Mouse (Mus musculus): ENCODE results near the gene Nup210l.

Gene Nup210l

GRCm38 (mm10) chr3:90103938-90104337 lies at the start of gene Nup210l:
TSS of gene Nup210l (plus strand) at chr3:90104132.
- no peak for DNase-seq (ENCODE audit: low spot score)

- DNase-seq (ENCODE audit: low spot score) = no peak
These were observed 42.4 kb upstream of the Nup210l start for GRCm38 (mm10) chr3:90061549-90061948.

- no peak for DNase-seq (ENCODE audit: low spot score)
These were observed 41.4 kb upstream of the Nup210l start for GRCm38 (mm10) chr3:90062539-90062938.

GRCm38 (mm10) chr3:90064383-90064782 lies 39.5 kb upstream of the Nup210l start:
- no peak for DNase-seq (ENCODE audit: low spot score)

- no peak for DNase-seq (ENCODE audit: low spot score)
These were observed 38.4 kb upstream of the Nup210l start for GRCm38 (mm10) chr3:90065553-90065952.

GRCm38 (mm10) chr3:90067851-90068250 lies 36.1 kb upstream of the Nup210l start:
- DNase-seq (ENCODE audit: low spot score) = no peak

- DNase-seq (ENCODE audit: low spot score) = no peak
These were observed 34.2 kb upstream of the Nup210l start for GRCm38 (mm10) chr3:90069688-90070087.

- DNase-seq (ENCODE audit: low spot score) = no peak
These were observed 31.6 kb upstream of the Nup210l start, which contains the start of gene Tpm3 for GRCm38 (mm10) chr3:90072294-90072693. TSS of gene Tpm3 (plus strand) at chr3:90072649.

GRCm38 (mm10) chr3:90076921-90077716 lies 26.8 kb upstream of the Nup210l start:
- peak; percentile 68 for DNase-seq (ENCODE audit: low spot score)

GRCm38 (mm10) chr3:90078224-90078623 lies 25.7 kb upstream of the Nup210l start:
- DNase-seq (ENCODE audit: low spot score) = no peak

- DNase-seq (ENCODE audit: low spot score) = peak; percentile 83
These were observed 24.7 kb upstream of the Nup210l start for GRCm38 (mm10) chr3:90079133-90079762.

- DNase-seq (ENCODE audit: low spot score) = no peak
These were observed 24.0 kb upstream of the Nup210l start for GRCm38 (mm10) chr3:90079763-90080497.

- DNase-seq (ENCODE audit: low spot score) = no peak
These were observed 23.5 kb upstream of the Nup210l start for GRCm38 (mm10) chr3:90080498-90080863.

- no peak for DNase-seq (ENCODE audit: low spot score)
These were observed 22.3 kb upstream of the Nup210l start for GRCm38 (mm10) chr3:90081365-90082240.

- DNase-seq (ENCODE audit: low spot score) = no peak
These were observed 20.9 kb upstream of the Nup210l start for GRCm38 (mm10) chr3:90083034-90083433.

GRCm38 (mm10) chr3:90083698-90084324 lies 20.1 kb upstream of the Nup210l start:
- peak; percentile 59 for DNase-seq (ENCODE audit: low spot score)

GRCm38 (mm10) chr3:90084790-90085189 lies 19.1 kb upstream of the Nup210l start:
- no peak for DNase-seq (ENCODE audit: low spot score)

- DNase-seq (ENCODE audit: low spot score) = no peak
These were observed 18.7 kb upstream of the Nup210l start for GRCm38 (mm10) chr3:90085281-90085680.

GRCm38 (mm10) chr3:90086068-90086467 lies 17.9 kb upstream of the Nup210l start:
- no peak for DNase-seq (ENCODE audit: low spot score)

GRCm38 (mm10) chr3:90088617-90089016 lies 15.3 kb upstream of the Nup210l start:
- no peak for DNase-seq (ENCODE audit: low spot score)

- no peak for DNase-seq (ENCODE audit: low spot score)
These were observed 13.0 kb upstream of the Nup210l start for GRCm38 (mm10) chr3:90090892-90091291.

All from left cerebral cortex, adult 11 months (tissue).